Mouse (Mus musculus): ENCODE data around the gene Crybb1. TPM values are rescaled to one million over a fixed set of nuclear protein-coding genes. Genes with fewer than 3 reads are reported as not detected.

Crybb1 gene
- polyA plus RNA-seq, 1 experiment from 2014 or later = 2.2 TPM

- no peaks in the 10 kb centered on the region for H3K9me3 ChIP-seq (ENCODE audit: control insufficient read depth, low read depth, low read length)
- no peak overlapping the region for H3K4me2 ChIP-seq (replicated peaks; ENCODE audit: low read depth, low read length)
- no peaks in the 10 kb centered on the region for H3K36me3 ChIP-seq (ENCODE audit: control insufficient read depth, insufficient read depth, low read length)
- H3K4me1 ChIP-seq (ENCODE audit: control insufficient read depth, insufficient read depth, low read length) = peaks cover 11% of the 10 kb centered on the region
- ATAC-seq (ENCODE audit: insufficient number of reproducible peaks, insufficient read depth, low FRiP score, low read depth) = no peak
- no peak overlapping the region for H3K4me3 ChIP-seq (ENCODE audit: low read depth, low read length)
- no peak overlapping the region for H3K9ac ChIP-seq (replicated peaks; ENCODE audit: low read depth, low read length)
- no peaks in the 10 kb centered on the region for H3K27me3 ChIP-seq (ENCODE audit: control insufficient read depth, insufficient read depth, low read length)
- peak overlapping the region; percentile 27; the same call in 1 of the 2 replicates for H3K27ac ChIP-seq (ENCODE audit: low read length)
- WGBS = 60% methylated on average over 6 of the region's 6 CpGs
Measured at GRCm38 (mm10) chr5:112282123-112282779, 26.6 kb downstream of the Crybb1 start.

DNA sequence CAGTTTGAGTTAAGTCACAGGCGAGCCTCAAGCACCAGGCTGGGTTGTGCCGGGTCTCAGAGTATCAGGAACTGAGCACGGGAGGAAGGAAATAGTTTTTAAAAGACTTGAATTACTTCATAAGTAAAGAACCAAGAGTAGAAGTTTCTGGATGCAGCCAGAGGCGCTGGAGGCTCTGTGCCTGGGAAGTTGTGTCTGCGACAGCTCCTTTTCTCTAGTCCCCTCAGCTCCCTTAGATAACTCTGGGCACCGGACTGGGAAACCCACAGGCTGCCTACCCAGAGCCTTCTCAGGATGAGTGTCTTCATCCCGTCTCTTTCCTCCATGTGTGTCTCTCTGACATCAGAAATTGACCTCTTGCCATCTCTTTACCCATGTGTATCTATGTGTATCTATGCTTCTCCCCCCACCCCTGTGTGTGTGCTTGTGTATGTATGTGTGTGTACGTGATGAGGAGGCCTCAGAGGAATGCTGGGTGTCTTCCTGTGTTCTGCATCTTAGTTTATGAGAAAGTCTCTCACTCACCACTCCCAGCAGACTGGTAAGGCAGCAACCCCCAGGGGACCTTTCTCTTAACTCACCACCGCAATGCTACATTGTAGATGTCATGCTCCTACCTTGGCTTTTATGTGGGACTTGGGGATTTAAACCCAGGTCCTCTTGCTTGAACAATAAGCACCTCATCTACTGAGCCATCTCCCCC is 27.3 kb downstream of the Crybb1 start:
- Histone ChIP-seq H3K4me2 (replicated peaks; ENCODE audit: low read depth, low read length) (no peak overlapping the region), H3K27me3 (ENCODE audit: control insufficient read depth, insufficient read depth, low read length) (no peaks in the 10 kb centered on the region), H3K9ac (replicated peaks; ENCODE audit: low read depth, low read length) (no peak overlapping the region), H3K27ac (ENCODE audit: low read length) (peak overlapping the region; percentile 27; the same call in 1 of the 2 replicates), H3K9me3 (ENCODE audit: control insufficient read depth, low read depth, low read length) (no peaks in the 10 kb centered on the region), H3K36me3 (ENCODE audit: control insufficient read depth, insufficient read depth, low read length) (no peaks in the 10 kb centered on the region), H3K4me3 (ENCODE audit: low read depth, low read length) (no peak overlapping the region), H3K4me1 (ENCODE audit: control insufficient read depth, insufficient read depth, low read length) (peaks cover 5% of the 10 kb centered on the region)
- WGBS = 65% methylated on average over 9 of the region's 9 CpGs
- ATAC-seq (ENCODE audit: insufficient number of reproducible peaks, insufficient read depth, low FRiP score, low read depth) = no peak

GRCm38 (mm10) chr5:112283543-112284202 is 28.1 kb downstream of the Crybb1 start:
- Histone ChIP-seq H3K9me3 (ENCODE audit: control insufficient read depth, low read depth, low read length) (no peaks in the 10 kb centered on the region), H3K27ac (ENCODE audit: low read length) (no peak overlapping the region), H3K4me1 (ENCODE audit: control insufficient read depth, insufficient read depth, low read length) (peaks cover 4% of the 10 kb centered on the region), H3K4me3 (ENCODE audit: low read depth, low read length) (no peak overlapping the region), H3K36me3 (ENCODE audit: control insufficient read depth, insufficient read depth, low read length) (no peaks in the 10 kb centered on the region), H3K27me3 (ENCODE audit: control insufficient read depth, insufficient read depth, low read length) (no peaks in the 10 kb centered on the region), H3K9ac (replicated peaks; ENCODE audit: low read depth, low read length) (no peak overlapping the region), H3K4me2 (replicated peaks; ENCODE audit: low read depth, low read length) (no peak overlapping the region)
- 64% methylated on average over 10 of the region's 10 CpGs for WGBS
- no peak for ATAC-seq (ENCODE audit: insufficient number of reproducible peaks, insufficient read depth, low FRiP score, low read depth)

DNA sequence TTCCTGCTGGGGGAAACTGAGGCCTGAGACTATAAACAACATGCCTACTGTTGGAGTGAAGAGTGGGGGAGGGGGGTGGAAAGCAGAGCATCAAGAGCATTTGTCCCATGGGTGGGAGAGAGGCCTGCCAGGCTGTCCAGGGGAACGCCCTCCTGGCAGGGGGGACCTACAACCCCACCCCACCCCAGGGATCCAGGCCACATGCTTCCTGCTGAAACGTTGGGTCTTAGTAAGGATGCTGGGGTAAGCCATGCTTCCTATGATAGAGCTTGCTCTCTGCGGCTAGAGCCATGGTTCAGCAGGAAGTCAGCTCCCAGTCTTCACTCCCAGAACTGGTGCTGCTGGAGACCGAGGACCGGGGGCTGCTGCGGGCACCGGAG is 28.6 kb downstream of the Crybb1 start:
- Histone ChIP-seq H3K4me3 (ENCODE audit: low read depth, low read length) (no peak overlapping the region), H3K27me3 (ENCODE audit: control insufficient read depth, insufficient read depth, low read length) (no peaks in the 10 kb centered on the region), H3K9ac (replicated peaks; ENCODE audit: low read depth, low read length) (no peak overlapping the region), H3K36me3 (ENCODE audit: control insufficient read depth, insufficient read depth, low read length) (no peaks in the 10 kb centered on the region), H3K27ac (ENCODE audit: low read length) (no peak overlapping the region), H3K4me1 (ENCODE audit: control insufficient read depth, insufficient read depth, low read length) (peaks cover 4% of the 10 kb centered on the region), H3K4me2 (replicated peaks; ENCODE audit: low read depth, low read length) (no peak overlapping the region), H3K9me3 (ENCODE audit: control insufficient read depth, low read depth, low read length) (no peaks in the 10 kb centered on the region)
- WGBS = 65% methylated on average over 7 of the region's 7 CpGs
- ATAC-seq (ENCODE audit: insufficient number of reproducible peaks, insufficient read depth, low FRiP score, low read depth) = no peak

- Histone ChIP-seq H3K27ac (ENCODE audit: low read length) (no peak overlapping the region), H3K9me3 (ENCODE audit: control insufficient read depth, low read depth, low read length) (no peaks in the 10 kb centered on the region), H3K4me3 (ENCODE audit: low read depth, low read length) (no peak overlapping the region), H3K4me1 (ENCODE audit: control insufficient read depth, insufficient read depth, low read length) (peaks cover 4% of the 10 kb centered on the region), H3K27me3 (ENCODE audit: control insufficient read depth, insufficient read depth, low read length) (no peaks in the 10 kb centered on the region), H3K4me2 (replicated peaks; ENCODE audit: low read depth, low read length) (no peak overlapping the region), H3K9ac (replicated peaks; ENCODE audit: low read depth, low read length) (no peak overlapping the region), H3K36me3 (ENCODE audit: control insufficient read depth, insufficient read depth, low read length) (no peaks in the 10 kb centered on the region)
- 94% methylated on average over 7 of the region's 7 CpGs for WGBS
- ATAC-seq (ENCODE audit: insufficient number of reproducible peaks, insufficient read depth, low FRiP score, low read depth) = no peak
Measured at GRCm38 (mm10) chr5:112285548-112286085, 30.0 kb downstream of the Crybb1 start.

DNA sequence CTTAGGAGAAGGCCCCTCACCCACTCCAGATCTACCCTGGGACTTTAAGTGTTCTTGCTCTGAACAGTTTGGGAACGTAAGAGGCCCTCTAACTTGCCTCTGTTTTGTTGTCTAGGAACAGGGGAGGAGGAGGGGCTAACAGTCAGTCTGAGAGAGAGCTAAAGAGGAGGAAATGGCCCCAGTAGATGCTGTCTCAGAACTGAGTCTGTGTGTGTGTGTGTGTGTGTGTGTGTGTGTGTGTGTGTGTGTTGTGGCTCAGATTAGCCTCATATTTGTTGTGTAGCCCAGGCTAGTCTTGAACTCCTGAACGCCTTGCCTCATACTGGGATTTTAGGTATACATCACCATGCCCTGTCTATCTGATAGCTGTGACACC is 31.0 kb downstream of the Crybb1 start:
- Histone ChIP-seq H3K9me3 (ENCODE audit: control insufficient read depth, low read depth, low read length) (no peaks in the 10 kb centered on the region), H3K4me3 (ENCODE audit: low read depth, low read length) (no peak overlapping the region), H3K9ac (replicated peaks; ENCODE audit: low read depth, low read length) (no peak overlapping the region), H3K36me3 (ENCODE audit: control insufficient read depth, insufficient read depth, low read length) (no peaks in the 10 kb centered on the region), H3K4me1 (ENCODE audit: control insufficient read depth, insufficient read depth, low read length) (peaks cover 7% of the 10 kb centered on the region), H3K4me2 (replicated peaks; ENCODE audit: low read depth, low read length) (no peak overlapping the region), H3K27me3 (ENCODE audit: control insufficient read depth, insufficient read depth, low read length) (no peaks in the 10 kb centered on the region), H3K27ac (ENCODE audit: low read length) (no peak overlapping the region)
- no peak for ATAC-seq (ENCODE audit: insufficient number of reproducible peaks, insufficient read depth, low FRiP score, low read depth)
- WGBS = 69% methylated on average over 2 of the region's 2 CpGs

- no peak overlapping the region for H3K27ac ChIP-seq (ENCODE audit: low read length)
- no peaks in the 10 kb centered on the region for H3K27me3 ChIP-seq (ENCODE audit: control insufficient read depth, insufficient read depth, low read length)
- no peak for ATAC-seq (ENCODE audit: insufficient number of reproducible peaks, insufficient read depth, low FRiP score, low read depth)
- WGBS = 72% methylated on average over 11 of the region's 11 CpGs
- no peaks in the 10 kb centered on the region for H3K36me3 ChIP-seq (ENCODE audit: control insufficient read depth, insufficient read depth, low read length)
- no peak overlapping the region for H3K4me3 ChIP-seq (ENCODE audit: low read depth, low read length)
- no peaks in the 10 kb centered on the region for H3K9me3 ChIP-seq (ENCODE audit: control insufficient read depth, low read depth, low read length)
- no peak overlapping the region for H3K9ac ChIP-seq (replicated peaks; ENCODE audit: low read depth, low read length)
- H3K4me1 ChIP-seq (ENCODE audit: control insufficient read depth, insufficient read depth, low read length) = peaks cover 7% of the 10 kb centered on the region
- H3K4me2 ChIP-seq (replicated peaks; ENCODE audit: low read depth, low read length) = no peak overlapping the region
Measured at GRCm38 (mm10) chr5:112286984-112287641, 31.5 kb downstream of the Crybb1 start.

DNA sequence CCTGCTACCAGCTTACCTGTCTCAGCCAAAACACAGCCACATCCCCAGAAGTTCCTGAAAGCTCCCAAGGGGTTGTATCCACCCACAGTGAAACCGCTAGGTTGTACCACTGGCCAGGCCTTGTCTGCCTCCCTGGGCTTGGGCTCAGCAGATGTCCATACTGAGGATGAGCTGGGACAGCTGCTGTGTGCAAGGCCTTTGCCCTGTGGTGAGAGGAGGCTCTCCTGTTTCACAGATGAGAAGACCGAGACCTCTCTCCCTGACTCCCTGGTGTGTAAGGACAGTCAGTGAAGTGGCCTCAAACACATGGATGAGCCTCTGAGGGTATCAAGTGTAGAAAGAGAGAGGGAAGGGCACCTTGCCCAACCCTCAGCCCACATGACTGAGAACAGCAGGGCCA is 32.0 kb downstream of the Crybb1 start:
- H3K27me3 ChIP-seq (ENCODE audit: control insufficient read depth, insufficient read depth, low read length) = no peaks in the 10 kb centered on the region
- H3K4me2 ChIP-seq (replicated peaks; ENCODE audit: low read depth, low read length) = no peak overlapping the region
- H3K36me3 ChIP-seq (ENCODE audit: control insufficient read depth, insufficient read depth, low read length) = no peaks in the 10 kb centered on the region
- no peak overlapping the region for H3K27ac ChIP-seq (ENCODE audit: low read length)
- no peaks in the 10 kb centered on the region for H3K9me3 ChIP-seq (ENCODE audit: control insufficient read depth, low read depth, low read length)
- WGBS = 84% methylated on average over 2 of the region's 2 CpGs
- H3K9ac ChIP-seq (replicated peaks; ENCODE audit: low read depth, low read length) = no peak overlapping the region
- H3K4me3 ChIP-seq (ENCODE audit: low read depth, low read length) = no peak overlapping the region
- peaks cover 7% of the 10 kb centered on the region for H3K4me1 ChIP-seq (ENCODE audit: control insufficient read depth, insufficient read depth, low read length)
- no peak for ATAC-seq (ENCODE audit: insufficient number of reproducible peaks, insufficient read depth, low FRiP score, low read depth)
